Mouse (Mus musculus) frontal cortex, postnatal 36 days (tissue): ENCODE measurements at regions not wholly inside any gene's neighbourhood (a gene's known extent, or its start where the extent isn't known, plus 50 kb on each side); places are given as distances from the start of the nearest gene placed in this dataset.

Source experiments
- DNase-seq, 2 experiments: peaks; one replicate each; pipeline ENCODE4 v3.0.0; 2022; ENCODE audit warnings: low spot score in 2 of 2

DNA sequence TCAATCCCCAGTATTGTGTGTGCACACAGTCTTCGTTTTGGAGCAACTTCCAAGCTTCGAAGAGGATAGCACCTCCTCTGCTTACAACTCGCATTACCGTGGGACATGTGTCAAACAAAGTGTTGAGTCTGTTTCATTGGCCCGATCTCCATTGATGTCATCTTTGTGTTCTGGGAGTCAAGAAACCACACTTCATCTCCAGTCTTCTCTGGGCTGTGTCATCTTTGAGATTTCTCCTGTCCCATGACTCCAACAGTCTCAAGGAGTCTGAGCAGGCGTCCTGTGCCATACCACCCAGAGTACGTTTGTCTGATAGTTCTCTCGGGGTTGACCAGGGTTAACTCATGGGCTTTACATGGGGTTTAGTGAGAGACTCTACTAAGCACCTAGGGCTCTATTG lies 67.8 kb upstream of the Cpsf6 start:
- DNase-seq = no peak

DNA sequence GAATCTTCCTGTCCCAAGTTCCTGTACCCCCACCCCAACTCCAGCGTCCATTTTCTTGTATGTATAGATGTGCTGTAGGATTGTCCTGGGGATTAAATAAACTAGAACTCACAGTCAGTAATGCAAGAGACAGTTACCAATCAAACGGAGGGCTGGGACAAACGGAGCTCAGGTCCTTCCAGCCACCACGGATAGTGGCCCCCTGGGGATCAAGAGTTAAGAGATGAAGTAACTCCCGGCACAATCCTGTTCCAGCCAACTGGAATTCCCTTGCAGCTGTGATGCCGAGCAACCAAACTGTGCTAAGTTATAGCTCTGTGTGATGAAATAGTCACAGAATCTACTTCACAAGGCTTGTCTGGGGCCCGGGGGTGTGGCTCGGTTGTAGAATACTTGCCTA lies 67.4 kb upstream of the Cpsf6 start:
- no peak for DNase-seq

DNA sequence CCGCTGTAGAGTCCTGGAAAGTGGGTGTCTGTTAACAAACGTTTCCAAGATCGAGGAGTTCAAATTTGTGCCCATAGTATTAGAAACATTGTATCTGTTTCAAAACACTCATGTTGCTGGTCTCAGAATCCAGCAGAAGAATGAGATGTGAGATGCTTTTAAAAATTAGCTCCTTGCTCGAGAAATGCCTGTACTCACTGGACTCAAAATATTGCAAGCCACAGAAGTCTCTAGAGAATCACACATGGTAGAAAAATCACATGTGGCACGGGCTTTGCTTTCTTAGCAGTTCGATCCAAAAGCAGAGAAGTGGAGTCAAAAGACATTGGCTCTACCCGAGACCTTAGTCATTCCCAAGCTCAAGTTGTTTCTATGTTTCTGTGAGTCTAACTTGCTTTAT lies 67.0 kb upstream of the Cpsf6 start:
- no peak for DNase-seq

DNA sequence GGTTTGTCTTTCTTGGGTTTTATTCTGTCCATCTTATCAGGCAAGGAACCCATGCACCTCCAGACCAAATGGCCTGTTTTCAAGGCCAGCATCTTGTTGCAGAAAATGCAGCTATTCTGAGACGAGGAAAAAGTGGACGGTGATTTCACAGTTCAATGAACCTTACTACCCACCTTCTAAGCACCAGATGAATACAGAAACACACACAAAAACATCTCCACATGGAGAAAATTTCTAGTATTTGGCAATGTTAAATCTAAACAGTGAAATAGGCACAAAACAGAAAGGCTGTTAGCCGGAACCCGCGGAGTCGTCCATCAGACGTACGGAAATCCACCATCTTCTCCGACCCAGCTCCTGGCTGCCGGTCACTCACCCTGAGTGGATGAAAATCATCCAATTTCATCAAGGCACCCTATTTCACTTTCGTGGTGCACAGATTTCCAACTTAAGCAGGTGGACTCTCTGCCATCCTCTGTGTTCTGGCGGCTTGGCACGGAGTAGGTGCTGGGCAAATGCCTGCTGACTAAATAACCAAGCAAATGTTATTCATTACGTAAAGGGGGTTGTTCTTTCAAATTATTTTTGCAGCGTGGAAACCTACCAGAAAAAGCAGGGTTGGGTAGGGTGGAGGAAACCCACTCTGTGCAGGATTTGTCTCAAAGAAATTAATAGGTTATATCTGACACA lies 66.1 kb upstream of the Cpsf6 start:
- DNase-seq = no peak

DNA sequence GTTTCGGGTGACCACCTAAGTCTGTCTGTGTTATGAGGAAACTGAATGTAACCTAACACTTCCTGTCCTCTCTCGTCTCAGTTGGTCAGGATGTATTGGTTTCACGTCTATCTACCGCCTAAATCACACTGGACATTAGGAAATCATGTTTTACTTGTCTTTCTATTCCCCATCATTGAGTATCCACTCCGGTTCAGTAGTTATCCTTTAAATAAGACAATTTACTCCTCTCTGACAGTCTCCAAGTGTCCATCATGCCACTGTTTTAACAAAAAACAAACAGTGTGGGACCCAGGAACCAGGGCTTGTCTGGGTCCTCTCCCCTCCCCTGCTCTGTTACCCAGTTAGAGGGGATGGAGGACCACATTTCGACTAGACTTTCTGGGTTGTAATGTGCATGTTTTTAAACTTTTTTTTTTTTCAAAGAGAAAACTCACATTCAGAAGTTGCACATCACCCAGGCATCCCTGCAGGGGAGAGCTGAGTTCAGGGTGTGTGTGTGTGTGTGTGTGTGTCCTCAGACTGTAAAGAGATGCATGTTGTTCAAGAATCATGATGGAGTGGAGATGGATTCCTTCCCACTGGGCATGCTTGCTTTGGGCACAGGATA lies 65.5 kb upstream of the Cpsf6 start:
- DNase-seq = no peak

DNA sequence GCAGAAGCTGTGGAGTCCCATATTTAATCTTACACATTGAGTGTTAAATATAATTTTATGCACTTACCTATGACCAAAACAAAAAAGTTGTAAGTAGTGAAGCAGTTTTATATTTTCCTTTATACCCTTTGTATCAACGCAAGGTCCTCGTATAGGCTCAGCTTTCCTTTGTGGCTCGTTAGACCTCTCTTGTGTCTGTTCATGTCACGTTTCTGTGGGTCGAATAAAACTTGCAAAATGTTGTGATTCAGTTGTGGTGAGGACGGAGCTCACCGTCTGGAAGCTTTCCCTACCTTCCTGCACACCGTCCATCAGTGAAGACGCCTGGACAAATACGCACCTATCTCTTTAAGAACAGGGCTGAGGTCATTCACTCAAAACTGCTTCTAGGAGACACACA lies 64.9 kb upstream of the Cpsf6 start:
- no peak for DNase-seq

DNA sequence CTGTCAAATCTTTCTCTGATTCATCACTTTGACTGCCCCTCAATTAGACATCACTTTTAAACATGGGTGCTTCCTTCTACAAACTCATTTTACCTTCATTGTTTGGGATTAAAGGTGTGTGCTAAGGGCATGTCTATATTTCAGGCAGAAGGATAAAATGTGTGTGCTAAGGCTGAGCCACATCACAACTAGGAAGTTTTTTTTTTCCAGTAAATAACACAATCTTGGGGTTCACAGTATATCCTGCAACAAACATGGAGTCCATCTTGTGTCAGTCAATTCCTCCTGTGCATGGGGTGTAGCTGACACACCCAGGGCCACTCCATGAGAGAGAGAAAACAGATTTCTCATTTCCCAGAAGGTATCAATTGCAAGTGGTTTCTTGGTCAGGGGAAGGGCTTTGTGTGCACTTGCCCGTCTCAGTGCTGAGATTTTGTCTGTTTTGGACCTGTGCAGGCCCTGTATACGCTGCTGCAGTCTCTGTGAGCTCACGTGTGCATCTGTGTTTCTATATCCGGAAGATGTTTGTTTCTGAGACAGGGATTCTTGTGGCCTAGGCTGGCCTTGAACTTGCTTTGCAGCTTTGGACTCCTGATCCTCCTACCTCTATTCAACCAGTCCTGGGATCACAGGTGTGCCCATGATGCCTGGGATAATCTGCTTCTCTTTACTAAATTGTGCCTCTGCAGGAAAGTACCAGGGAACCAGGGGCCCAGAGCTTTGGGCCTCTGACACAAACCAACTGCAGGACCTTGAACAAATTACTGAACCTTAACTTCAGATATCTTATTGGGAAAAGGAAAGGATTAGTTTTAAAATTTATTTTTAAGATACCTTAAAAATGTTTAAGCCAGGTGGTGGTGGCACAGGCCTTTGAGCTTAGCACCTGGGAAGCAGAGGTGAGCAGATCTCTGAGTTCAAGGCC lies 63.9 kb upstream of the Cpsf6 start:
- DNase-seq = no peak

DNA sequence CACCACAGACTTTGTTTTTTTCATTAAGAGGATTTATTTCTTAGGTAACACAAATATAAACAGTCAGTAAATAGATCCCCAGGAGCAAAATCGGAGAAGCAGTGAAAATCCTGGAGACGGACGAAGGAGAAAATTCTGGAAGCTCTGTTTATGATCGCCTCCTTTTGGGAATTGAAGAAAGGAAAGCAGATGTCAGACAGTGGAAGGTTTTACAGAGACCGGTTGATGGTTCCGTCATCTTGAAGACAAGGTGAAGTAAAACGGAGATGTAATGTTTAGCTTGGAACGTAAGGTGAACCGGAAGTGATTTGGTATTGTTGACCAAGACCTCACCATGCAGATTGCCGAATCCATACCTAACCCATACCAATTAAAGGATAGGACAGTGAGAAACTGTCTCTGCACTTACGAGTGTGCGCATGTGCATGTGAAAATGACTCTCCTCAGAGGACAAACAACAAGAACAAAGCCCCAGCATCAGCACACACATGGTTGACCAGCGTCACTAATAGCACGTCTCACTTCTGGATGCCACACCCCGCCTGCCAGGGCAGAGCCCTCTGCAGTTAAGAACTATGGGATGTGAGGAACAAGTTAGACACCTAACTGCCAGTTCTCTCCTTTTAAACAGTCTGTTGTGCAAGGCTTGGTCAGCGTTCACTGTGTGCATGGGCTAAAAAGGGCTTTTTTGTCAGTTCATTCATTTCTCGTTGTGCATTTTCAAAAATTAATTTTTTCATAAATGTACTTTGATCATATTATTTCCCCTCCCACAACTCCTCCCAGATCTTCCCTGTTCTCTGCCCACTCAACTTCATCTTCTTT lies 62.4 kb upstream of the Cpsf6 start:
- no peak for DNase-seq

DNA sequence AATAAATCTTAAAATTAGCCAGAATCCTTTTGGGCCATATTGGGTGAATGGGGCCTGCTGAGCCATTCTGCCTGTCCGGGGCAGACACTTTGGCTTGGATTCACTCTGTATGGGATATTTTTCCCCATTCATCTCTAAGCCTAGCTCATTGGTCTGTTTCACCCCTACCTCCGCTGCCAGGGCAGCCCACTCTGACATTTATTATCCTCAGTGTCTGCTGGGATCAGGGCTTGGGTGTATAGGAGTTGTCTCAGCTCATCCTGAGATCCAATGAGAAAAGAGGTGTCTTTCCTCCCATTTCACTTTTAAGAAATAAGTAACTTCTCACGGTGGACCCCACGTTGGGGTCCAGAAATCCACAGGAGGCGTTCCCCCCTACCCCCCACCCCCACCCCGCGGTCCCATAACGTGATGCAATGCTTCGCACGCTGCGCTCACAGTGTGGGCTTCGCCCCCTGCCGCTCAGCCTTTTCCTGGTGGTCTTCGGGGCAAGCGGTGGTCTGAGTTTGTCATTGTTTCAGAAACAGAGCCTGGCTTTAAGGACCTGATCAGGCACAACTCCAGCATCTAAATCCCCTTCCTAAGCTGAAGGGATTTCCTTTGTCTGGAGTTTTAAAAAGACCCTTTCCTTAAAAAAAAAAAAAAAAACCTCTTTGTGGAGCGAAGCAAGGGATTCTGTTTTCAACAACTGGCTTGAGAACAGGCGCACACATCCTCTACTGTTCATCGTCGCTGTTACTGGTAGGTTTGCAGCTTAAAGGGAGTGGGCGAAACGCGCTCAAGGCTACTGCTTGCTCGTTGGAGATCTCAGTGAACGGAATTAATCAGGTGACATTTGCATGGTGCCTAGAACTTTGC lies 61.5 kb upstream of the Cpsf6 start:
- DNase-seq = no peak

DNA sequence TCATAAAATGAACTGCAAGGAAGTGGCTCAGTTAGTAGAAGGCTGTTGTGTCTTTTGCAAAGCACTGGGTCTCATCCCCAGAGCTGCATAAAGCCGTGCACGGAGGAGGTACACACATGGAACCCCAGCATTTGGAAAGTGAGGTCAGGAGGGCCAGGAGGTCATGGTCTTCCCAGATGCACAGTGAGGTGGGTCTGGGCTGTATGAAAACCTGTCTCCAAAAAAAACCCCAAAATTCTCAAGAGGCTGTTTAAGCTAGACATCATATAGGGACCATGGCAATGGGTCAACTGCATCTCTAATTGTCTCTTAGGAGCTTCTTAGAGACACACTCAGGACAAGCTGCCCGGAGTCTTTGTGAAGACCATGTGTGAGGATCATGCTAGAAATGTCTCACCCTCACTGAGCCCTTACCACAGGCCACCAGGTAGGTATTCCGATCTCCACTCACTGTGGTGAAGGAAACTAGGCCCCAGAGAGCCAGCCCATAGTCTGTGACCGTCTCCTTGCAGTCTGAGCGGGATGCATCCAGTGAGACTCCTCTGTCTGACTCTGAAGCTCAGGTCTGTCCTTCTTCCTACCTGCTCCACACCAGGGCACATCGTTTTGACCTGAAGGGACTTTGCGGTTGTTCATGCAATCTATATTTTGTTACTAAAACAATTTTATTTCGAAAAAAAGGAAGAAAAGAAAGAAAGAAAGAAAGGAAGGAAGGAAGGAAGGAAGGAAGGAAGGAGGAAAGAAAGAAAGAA lies 60.6 kb upstream of the Cpsf6 start:
- no peak for DNase-seq

DNA sequence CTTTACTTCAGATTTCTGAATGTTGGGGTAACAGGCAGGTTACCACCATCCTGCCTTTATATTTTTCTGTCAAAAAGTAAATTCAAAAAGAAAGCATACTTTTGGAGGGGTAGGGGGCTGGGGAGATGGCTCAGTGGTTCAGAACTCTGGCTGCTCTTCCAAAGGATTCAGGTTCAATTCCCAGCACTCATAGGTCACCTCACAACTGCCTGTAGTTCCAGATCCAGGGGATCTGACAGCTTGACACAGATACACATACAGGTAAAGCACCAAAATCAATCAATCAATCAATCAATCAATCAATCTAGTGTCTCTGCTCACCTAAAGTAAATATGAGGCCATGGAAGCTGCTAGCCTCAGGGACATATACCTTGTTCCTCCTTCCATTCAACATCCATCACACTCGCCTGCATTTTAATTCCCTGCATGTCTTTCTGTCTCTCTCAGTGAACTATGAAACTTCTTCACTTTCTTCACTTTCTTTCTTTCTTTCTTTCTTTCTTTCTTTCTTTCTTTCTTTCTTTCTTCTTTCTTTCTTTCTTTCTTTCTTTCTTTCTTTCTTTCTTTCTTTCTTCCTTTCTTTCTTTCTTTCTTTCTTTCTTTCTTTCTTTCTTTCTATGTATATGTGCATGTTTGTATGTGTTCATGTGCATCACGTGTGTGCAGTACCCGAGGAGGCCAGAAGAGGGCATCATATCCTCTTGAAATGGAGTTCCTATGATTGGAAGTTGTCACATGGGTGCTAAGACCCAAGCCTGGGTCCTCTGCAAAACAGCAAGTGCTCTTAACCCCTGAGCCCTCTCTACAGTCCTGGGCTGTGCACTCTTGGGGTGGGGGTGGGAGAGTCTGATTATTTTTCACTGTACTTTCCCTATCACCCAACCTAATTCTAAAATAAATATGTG lies 59.6 kb upstream of the Cpsf6 start:
- DNase-seq = no peak

DNA sequence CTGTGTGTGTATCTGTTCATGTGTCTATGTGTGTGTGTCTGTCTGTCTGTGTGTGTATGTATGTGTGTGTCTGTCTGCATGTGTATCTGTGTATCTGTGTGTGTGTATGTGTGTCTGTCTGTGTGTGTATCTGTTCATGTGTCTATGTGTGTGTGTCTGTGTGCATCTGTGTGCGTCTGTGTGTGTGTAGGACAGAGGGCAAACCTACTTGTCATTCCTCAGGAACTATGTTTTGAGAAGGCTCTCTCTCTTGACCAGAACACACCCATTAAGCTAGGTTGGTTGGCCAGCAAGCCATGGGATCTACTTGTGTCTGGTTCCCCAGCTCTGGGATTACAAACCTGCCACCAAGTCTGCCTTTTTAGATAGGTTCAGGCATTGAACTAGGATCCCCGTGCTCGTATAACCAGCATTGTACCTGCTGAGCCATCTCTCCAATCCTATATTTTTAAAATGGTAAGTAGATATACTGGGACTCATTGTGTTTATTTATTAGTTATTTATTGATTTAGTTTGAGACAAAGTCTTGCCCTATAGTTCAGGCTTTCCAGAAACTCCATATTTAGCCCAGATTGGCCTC lies 58.9 kb upstream of the Cpsf6 start:
- no peak for DNase-seq

DNA sequence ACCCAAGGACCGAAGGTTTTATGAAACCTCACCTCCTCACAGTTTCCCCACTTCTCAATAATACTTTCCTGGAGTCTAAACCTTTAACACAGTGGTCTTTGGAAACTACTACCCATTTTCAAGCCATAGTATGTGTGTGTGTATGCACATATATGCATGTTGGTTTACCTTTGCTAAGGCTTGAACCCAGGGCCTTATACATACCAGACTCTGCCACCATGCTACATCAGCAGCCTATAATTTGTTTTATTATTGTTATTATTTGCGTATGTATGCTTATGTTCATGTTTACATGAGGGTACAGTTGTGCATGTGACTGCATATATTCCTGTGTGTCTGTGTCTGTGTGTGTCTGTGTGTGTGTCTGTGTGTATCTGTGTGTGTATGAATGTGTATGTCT lies 58.2 kb upstream of the Cpsf6 start:
- DNase-seq = no peak

DNA sequence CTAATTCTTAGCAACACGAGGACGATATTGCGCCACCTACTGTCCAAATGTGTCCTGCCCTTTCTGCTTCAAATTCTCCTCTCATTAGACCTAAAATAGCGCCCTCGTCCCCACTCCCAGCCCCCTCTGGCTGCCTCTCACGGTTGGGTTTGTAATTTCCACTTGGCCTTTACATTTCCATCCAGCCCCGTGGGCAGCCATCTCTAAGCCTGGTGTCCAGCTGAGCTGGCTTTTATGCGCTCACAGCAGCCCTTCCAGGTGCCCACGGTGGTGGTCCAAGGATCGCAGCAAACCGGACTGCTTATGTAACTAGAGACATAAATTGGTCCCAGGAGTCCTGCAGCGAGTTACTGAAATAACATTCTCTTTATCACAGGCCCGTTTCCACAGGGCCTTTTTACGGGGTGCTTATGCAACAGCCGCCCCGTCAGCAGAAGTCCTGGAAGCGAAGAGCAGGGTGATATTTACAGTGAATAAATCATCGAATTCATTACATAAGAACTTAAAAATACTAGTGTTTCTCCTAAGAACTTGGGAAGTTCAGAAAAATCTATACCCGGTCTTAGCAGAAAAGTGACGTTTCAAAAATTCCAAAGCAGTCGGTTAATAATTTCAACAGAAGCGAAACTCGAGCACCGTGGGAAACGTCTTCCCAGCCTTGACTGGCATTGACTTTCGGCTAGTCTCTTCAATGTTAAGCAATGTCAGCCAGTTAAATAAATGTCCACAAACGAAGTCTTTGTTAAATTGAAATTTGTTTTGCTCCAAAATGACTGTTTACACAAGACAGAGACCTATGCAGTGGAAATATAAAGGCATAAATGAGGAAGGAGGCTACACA lies 57.3 kb upstream of the Cpsf6 start:
- DNase-seq = peak in 1 of 2 experiments; percentile 37

DNA sequence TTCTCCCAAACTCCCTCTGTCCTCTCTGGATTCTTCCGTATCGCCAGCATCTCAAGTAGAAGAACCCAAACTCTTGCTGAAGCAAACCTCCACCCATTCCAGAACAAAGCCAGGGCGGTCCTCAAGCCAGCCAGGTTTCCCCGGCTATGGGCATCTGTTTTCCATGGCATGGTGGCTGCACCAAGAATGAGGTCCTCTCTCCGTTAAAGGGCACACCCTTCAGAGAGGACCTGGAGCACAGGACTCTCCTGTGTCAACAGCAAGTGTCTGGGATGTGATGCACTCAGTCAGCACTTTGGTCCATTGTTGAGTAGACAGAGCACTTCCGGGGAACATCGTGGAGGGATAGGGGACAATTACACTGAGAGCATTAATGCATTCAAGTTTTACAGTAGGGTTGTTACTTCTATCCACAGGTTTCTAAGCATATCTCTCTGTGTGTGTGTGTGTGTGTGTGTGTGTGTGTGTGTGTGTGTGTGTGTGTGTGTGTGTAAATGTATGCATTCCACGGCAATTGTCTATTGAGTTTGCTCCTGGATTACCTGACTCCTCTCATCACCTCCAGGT lies 56.6 kb upstream of the Cpsf6 start:
- no peak for DNase-seq

DNA sequence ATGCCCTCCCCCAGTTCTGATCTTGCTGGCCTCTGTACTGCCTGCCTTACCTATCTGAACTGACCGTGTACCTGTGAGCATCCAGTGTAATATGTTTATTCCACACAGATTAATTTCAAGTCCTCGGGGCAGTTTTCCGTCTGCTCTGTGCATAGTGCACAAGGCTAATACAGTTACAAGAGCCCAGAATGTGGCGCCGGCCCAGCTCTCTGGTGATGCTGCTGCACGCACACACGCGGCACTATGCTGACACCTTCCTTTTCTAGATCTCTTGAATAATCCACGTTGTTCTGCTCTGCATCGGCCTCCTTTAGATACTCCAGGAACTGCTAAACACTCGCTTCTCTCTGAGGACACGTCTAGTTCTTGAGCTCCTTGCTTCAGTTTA lies 55.9 kb upstream of the Cpsf6 start:
- DNase-seq = peak in 1 of 2 experiments; percentile 31

DNA sequence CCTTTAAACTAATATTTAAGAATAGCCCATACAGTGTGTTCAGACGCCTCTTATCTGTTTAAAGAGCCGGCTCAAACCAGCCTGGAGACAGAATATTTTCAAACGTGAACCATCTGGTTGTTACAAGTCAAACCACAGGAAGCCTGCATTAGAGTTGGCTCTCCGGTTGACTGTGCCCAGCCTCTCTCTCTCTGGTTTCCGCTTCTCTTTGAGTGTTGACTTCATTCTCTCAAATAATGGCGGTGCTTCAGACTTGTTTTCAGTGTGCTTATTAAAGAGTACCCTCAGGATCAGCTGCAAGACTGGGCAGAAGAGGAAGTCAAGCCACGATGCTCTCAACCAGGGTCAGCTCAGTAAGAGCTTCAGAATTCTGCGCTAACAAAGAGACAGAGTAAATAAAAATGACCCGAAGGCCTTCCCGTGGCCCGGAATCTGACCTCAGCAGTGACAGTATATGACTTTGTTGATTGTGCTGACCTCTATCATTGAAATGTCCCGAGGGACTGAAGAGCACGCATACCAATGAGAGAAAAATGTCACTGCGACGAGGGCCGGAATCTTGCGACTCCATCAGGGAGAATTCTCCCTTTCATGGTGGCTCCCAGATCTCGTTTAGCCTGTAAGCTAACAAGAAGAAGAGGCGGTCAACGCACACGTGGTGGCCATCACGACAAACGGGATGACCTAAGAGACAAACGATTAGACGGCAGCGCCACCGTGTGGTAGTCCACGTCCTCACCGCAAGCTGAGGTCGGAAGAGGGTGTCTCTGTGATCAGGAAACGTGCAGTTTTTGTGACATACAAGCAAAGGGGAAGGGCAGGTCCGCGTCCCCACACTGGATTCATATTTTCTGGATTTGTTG lies 55.3 kb upstream of the Cpsf6 start:
- peak; percentile 87 to 90 for DNase-seq
